Mouse (Mus musculus): ENCODE results near the gene AC124108.1.

The AC124108.1 gene

DNA sequence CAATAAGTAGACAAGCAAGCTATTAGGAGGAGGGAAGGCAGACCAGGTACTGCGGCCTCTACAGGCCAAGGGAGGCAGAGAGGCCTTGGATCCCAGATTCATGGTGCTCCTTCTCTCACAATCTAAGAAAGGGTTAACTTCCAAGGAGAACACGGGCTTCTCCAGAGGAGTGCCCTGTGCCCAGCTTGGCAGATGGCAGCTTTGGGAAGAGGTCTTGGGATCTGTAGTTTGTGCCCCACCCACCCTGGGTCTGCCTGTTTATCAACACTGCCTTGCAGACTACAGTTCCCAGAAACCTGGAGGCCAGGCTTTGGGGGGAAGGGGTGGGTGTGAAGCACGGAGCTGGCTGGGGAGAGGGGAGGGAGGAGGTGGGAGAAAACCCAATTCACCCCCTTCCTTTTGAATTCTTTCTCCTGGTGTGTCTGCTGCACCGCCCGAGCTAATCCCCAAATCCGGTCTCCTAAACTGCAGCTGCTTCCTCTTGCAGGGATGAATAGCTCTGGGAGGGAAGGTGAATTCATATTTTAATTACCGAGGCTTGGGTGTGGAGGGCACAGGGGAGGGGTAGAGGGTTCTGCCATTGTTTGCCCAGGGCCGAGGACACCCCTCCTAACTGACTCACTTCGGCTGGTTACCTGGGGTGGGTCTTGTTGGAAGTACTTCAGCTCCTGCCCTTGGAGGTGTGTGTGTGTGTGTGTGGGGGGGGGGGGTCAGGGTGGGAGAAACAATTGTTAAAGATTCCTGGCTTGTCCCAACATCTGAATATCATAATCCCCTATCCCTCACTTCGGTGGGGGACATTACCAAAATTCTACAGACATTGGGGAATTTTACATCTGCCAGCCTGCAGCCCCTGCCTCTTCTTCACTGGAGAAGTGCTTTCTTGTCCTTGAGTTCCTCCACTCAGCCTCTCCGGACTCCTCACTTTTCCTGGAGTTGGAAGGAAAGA is 9.6 kb downstream of the AC124108.1 start:
- no peak for DNase-seq (ENCODE audit: low read depth)

- DNase-seq (ENCODE audit: low read depth), result no peak
These were observed 10.2 kb downstream of the AC124108.1 start for GRCm38 (mm10) chr1:132201511-132201860.

DNA sequence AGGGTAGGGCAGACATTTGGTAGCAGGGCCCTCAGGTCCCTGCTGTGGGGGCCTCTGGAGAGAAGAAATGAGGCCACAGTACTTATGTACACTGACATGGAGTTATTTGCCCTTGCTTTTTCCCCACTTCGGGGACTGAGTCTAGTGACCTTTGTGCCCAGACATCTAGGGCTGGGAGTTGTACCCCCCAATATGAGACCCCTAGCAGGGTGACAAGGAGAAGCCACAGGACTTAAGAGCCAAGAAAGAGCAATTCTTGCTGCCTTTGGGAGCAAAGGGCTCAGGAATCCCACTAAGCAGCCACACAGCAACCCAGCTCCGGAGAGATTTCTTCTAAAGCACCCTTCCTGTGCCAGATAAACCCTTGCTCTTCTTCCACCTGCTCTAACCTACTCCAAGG is 10.7 kb downstream of the AC124108.1 start:
- DNase-seq (ENCODE audit: low read depth), result no peak

DNA sequence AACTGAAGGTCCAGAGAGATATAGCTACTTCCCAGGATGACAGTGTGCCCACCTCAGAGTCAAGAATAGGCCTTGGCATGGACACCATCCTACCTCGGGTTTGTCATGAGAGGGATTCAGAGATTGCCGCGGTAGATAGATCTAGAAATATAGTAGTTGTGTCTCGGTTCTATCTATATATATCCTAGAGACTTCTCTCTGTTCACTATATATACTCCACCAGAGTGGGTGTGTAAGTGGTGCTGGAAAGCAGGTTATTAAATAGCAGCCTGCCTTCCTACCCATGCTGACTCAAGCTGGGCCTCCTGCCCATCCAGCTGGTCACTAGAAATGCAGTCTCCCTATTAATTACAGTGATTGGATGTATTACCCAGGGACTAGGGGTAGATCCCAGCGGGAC is 11.5 kb downstream of the AC124108.1 start:
- no peak for DNase-seq (ENCODE audit: low read depth)

GRCm38 (mm10) chr1:132205958-132206357 is 14.7 kb downstream of the AC124108.1 start:
- peak; percentile 77 for DNase-seq (ENCODE audit: low read depth)

GRCm38 (mm10) chr1:132206828-132207227 is 15.6 kb downstream of the AC124108.1 start:
- no peak for DNase-seq (ENCODE audit: low read depth)

GRCm38 (mm10) chr1:132208154-132208553 is 16.9 kb downstream of the AC124108.1 start:
- no peak for DNase-seq (ENCODE audit: low read depth)

DNA sequence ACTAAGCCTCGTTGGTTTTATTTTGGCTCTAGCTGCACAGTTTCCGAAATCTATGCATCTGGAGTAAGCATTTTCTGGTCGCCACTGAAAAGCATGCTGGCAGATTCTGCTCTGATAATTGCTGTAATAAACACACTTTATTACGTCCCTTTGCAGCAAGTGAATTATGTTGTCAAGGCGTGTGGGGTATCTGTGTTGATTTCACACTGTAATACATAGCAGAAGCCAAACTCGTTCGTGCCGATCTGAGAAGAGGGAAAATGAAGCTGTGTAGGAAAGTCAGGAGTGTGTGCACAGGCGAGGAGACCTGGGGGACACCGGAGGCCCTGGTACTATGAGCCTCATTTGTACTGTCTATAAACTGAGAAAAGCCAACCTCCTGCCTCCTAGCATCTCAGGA is 18.1 kb downstream of the AC124108.1 start:
- no peak for DNase-seq (ENCODE audit: low read depth)

DNA sequence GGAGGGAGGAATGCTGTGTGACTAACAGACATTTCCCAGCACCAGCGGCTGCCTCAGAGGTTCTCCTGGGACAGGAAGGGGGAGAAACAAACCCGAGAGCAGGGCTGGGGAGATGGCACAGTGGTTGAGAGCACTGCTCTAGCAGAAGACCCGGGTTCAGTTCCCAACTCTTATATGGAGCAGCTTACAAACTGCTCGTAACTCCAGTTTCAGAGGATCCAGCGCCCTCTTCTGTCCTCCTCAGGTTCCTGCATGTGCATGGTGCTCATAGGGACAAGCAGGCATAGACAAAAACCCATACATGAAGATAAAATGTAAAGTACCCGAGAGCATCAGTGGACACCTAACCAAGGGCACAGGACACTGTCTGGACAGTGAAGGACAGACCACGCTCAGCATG is 19.7 kb downstream of the AC124108.1 start:
- DNase-seq (ENCODE audit: low read depth), result peak; percentile 71

- no peak for DNase-seq (ENCODE audit: low read depth)
These were observed 20.4 kb downstream of the AC124108.1 start for GRCm38 (mm10) chr1:132211672-132212071.

DNA sequence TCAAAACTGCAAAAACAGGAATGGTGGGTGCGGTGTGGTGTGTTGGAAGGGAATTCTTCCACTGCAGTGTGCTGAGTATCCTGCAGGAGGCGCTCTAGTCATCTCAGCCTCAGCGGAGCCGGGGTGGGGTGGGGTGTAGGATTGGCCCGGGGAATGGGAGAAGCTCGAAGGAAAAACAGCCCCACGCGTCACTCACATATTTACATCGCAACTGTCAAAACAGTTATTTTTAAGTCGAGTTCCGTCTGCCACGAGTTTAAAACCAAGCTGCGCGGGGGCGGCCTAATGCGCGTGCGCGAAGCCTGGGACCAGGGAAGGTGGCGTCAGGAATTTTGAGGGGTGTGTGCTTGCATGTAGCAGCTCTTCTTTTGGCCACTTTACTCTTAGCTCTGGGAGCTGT is 21.0 kb downstream of the AC124108.1 start:
- DNase-seq (ENCODE audit: low read depth), result no peak

GRCm38 (mm10) chr1:132213076-132213475 is 21.8 kb downstream of the AC124108.1 start:
- no peak for DNase-seq (ENCODE audit: low read depth)

DNA sequence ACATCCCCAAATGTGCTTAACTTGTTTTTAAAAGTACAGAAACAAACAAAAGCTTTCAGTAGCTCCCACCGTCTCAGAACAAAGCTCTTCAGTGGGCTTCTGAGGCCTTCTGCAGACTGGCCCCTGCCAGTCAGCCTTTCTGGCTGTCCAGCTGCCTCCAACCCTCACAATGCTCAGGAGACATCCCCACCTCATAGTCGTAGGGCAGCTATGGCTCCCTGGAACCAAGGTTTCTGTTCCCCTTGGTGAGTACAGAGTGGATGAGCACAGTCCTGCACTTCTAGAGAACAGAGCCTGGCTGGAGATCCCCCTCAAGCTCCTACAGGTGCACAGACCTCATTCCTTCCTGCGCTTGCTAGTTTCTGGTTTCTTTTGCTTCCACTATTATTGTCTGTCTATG is 25.0 kb downstream of the AC124108.1 start:
- no peak for DNase-seq (ENCODE audit: low read depth)

DNA sequence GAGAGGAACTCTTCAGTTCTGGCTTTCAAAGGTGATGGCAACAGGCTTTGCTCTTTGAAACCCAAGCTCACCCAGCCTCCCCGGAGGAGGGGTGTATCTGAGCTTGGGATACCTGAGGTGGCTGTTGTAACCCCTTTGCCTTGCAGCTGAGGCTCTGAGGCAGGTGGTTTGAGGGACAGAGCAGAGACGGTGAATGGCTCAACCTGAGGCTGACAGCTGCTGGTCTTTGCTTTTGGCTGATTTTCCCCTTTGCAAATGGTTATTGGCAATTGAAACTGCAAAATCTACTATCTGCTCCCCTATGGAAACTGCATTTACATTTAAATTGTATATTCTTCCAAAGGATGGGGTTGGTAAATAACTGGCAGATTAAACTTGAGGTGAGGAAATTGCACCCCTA is 30.4 kb downstream of the AC124108.1 start:
- no peak for DNase-seq (ENCODE audit: low read depth)

GRCm38 (mm10) chr1:132222166-132222565 is 30.9 kb downstream of the AC124108.1 start:
- DNase-seq (ENCODE audit: low read depth), result no peak

DNA sequence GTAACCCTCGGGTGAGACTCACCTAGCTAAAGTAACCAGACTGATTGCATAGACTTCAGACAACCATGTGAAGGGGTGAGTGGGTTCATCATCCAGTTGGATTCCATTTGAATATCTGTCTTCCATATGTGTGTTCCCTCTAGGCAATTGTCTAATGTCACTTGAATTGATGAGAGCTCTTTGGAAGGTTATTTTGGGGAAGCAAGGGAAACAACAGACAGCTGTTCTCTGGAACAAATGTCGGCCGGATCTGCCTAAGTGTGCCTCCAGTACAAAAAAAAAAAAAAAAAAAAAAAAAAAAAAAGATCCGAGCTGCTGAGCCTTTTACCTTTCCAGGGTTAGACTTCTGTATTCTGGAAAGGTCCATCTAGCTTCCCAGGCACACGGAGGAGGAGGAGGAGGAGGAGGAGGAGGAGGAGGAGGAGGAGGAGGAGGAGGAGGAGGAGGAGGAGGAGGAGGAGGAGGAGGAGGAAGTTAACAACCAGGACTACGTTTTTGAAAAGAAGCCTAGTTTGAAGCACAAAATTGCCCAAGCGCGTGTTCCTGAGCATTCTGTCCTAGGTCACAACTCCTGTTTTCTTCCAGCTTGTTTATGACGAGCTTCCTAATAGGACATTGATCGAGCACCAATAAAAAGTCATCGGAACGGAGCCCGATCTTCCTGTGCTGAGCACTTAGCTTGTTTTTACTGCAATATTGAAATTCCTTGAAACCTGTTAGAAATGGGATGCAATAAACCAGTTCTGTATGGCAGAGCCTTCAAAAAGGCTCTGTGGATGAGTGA is 35.2 kb downstream of the AC124108.1 start:
- no peak for DNase-seq (ENCODE audit: low read depth)

GRCm38 (mm10) chr1:132229667-132230066 is 38.4 kb downstream of the AC124108.1 start, which contains the start of gene Gm10188:
Gm10188 (minus strand) TSS chr1:132229767.
- no peak for DNase-seq (ENCODE audit: low read depth)

DNA sequence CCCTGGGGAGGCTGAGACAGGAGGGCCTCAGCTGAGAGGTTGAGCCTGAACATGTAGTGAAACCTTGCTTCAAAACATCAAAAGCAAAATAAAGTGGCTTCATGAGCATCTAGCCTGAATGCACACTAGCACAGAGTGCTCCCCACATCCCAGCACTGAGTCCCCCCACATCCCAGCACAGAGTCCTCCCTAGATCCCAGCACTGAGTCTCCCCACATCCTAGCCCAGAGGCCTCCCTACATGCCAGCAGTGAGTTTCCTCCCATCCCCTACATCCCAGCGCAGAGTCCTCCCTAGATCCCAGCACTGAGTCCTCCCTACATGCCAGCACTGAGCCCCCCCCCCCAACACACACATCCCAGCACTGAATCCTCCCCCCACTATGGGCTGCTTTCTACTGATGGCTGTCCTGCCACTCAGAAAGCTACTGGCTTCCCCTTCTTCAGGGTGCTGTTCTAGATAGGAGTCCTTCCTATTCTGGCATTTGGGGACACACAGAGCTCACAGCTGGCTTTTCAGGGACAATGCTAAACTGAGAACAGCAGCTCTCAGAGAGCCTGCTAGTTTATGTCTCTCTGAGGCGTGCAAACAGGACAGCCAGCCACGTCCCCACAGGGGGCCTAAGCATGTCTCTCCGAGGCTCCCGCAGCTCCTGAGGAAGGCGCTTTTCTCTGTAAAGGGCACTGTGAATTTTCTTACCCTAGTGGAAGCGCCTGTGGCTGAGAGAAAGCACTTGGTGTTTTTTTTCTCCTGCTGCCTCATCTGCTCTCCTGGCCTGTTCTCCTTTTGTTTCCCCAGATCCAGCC is 40.4 kb downstream of the AC124108.1 start:
- DNase-seq (ENCODE audit: low read depth), result no peak

DNA sequence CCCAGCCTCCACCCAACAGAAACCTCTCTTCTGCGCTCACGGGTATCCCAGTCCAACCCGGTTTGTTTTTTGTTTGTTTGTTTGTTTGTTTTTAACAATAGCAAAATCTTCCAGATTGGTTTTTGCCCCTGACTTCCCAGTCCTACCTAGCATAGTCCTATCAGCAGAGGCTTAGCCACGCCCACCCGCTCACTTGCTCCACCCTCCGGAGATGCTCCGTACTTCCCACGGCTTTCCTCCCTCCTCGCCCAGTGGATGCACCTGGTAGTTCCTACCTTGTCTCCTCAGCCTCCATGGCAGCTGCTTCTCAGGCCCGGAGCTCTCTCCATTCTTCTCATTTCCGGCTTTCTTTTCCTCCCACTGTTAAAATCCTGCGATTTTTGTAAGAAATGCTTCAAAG is 42.3 kb downstream of the AC124108.1 start:
- DNase-seq (ENCODE audit: low read depth), result no peak

DNA sequence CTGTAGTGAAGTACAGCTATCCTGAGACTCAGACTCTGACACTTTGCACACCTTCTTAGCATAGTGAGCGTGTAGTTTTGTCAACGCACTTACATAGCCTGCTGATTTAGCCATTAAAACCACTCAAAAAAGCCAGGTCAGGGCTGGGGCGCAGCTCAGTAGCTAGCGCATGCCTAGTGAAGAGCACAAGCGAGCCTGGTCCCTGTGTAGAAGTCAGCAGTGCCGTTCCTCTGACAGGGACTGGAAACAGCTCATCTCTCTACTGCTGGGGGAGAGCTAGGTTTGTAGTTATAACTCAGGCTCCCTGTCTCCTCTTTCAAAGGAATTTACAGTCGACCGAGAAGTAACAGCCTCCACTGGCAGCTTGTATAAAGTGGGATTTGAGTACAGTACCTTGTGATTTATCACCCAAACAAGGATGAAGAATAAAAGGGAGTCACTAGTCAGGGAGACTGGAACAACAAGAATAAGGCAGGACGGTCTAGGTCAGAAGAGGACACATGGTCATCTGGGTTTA is 43.6 kb downstream of the AC124108.1 start:
- DNase-seq (ENCODE audit: low read depth), result no peak

GRCm38 (mm10) chr1:132237585-132238159 is 46.4 kb downstream of the AC124108.1 start:
- DNase-seq (ENCODE audit: low read depth), result peak; percentile 49

GRCm38 (mm10) chr1:132245010-132245409 is 53.8 kb downstream of the AC124108.1 start:
- DNase-seq (ENCODE audit: low read depth), result no peak

All from 416B (cell line).